In the genomic region with DNA sequence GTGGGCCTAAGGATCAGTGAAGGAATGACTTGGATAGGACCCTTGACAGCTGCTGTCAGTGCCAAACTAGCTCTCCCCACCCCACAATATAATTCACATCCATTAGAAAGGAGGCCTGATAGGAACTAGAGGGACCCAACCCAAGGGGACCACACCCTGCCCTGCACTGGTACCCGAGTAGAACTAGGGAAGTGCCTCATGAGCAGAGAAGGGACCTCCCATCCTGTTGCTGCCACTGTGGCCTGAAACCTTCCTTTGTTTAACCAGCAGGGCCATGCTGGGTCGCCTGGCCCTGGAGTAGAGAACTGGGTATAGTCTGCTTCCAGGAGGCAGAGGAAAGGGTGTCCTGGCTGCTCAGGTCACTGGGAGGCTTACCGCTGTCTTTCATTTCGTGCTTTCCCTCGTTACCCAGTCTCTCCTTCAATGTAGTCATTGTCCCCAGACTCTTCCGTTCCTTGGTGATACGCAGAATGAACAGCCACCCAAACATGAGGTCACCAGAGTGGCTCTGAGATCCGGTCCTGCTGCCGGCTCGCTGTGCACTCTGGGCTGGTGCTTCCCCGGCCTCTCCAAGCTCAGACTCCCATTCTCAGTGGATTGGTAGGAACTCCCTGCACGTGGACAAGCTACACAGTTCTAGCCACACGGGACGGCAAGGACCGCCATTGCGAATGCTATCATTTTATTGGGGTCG, we compare ENCODE assay signal across 13 mouse cellular contexts.
DNase-seq lines count a peak whose midpoint lies in the region; ATAC-seq and TF ChIP-seq lines count a peak whose summit lies in the region.
"Had no signal": no experiment of that assay in that cellular context is flagged by ENCODE, and none has a peak within 500 bp of the region (broad histone marks: within the 10 kb centered on the region; RNA-seq: fewer than 3 reads in every experiment).

No protein-coding gene starts in this region.

- no peak overlapping the region for H3K4me3 ChIP-seq in neural tube, embryonic 15.5 days (replicated peaks)
- no peak overlapping the region for H3K4me3 ChIP-seq in lung, adult 2 months (replicated peaks; ENCODE audit: extremely low read depth, low read depth, low read length)
- H3K4me3 ChIP-seq in hindbrain, embryonic 16.5 days (ENCODE audit: low read length) = no peak overlapping the region
- H3K4me3 ChIP-seq: liver, embryonic 15.5 days had no signal

- no peak for ATAC-seq in neural tube, embryonic 15.5 days (ENCODE audit: low FRiP score)
- ATAC-seq in erythroid progenitor cell, adult 5-6 weeks (replicated peaks; ENCODE audit: low FRiP score, poor library complexity, severe bottlenecking) = no peak
- no peak; the same call in 1 of the 2 replicates for ATAC-seq in megakaryocyte progenitor cell, adult 5-6 weeks (replicated peaks; ENCODE audit: poor library complexity)
- ATAC-seq in hindbrain, embryonic 16.5 days = no peak
- ATAC-seq: hindbrain, postnatal 0 days; midbrain, embryonic 16.5 days had no signal

- no peak for TF ChIP-seq CTCF in lung, adult 2 months (IDR thresholded peaks at IDR 0.05; ENCODE audit: insufficient read depth, low read length)

- 0 out of 2 replicates have a peak overlapping the region, but pooled peaks have one; percentile 13 for H3K27ac ChIP-seq in neural tube, embryonic 15.5 days (replicated peaks)
- H3K27ac ChIP-seq in hindbrain, embryonic 16.5 days (ENCODE audit: low read depth, low read length) = no peak overlapping the region
- H3K27ac ChIP-seq: hindbrain, postnatal 0 days; liver, embryonic 15.5 days had no signal

- no peak overlapping the region for H3K4me2 ChIP-seq in neural tube, embryonic 15.5 days
- H3K4me2 ChIP-seq in hindbrain, embryonic 16.5 days (ENCODE audit: low read length) = no peak overlapping the region
- H3K4me2 ChIP-seq: liver, embryonic 15.5 days had no signal

- H3K9me3 ChIP-seq in neural tube, embryonic 15.5 days (replicated peaks) = no peaks in the 10 kb centered on the region
- no peaks in the 10 kb centered on the region for H3K9me3 ChIP-seq in hindbrain, embryonic 16.5 days (ENCODE audit: control insufficient read depth, low read length)
- H3K9me3 ChIP-seq: liver, embryonic 15.5 days had no signal

- H3K27me3 ChIP-seq in neural tube, embryonic 15.5 days (replicated peaks) = no peaks in the 10 kb centered on the region
- H3K27me3 ChIP-seq in hindbrain, embryonic 16.5 days (replicated peaks; ENCODE audit: control insufficient read depth, insufficient read depth, low read length) = no peaks in the 10 kb centered on the region
- H3K27me3 ChIP-seq: liver, embryonic 15.5 days had no signal

- peaks cover 32% of the 10 kb centered on the region for H3K36me3 ChIP-seq in neural tube, embryonic 15.5 days
- peaks cover 8% of the 10 kb centered on the region; the same call in 1 of the 2 replicates for H3K36me3 ChIP-seq in hindbrain, embryonic 16.5 days (ENCODE audit: control insufficient read depth, insufficient read depth, low read length)

- DNase-seq in adrenal gland, adult 2 months = peak; percentile 30
- DNase-seq in adrenal gland, adult 18-20 months (ENCODE audit: low spot score in 2 of 2) = no peak
- DNase-seq in neural tube, embryonic 10.5 days (ENCODE audit: extremely low spot score, low spot score) = no peak
- peak; percentile 31 for DNase-seq in lung, adult 2 months
- DNase-seq: cerebellum, adult 18-20 months; right cerebral cortex, postnatal 4 days had no signal

- peaks cover 30% of the 10 kb centered on the region for H3K4me1 ChIP-seq in neural tube, embryonic 15.5 days
- 0 out of 2 replicates have a peak, but pooled peaks cover 4% of the 10 kb centered on the region for H3K4me1 ChIP-seq in lung, adult 2 months (ENCODE audit: control insufficient read depth, insufficient read depth, low read length)
- peaks cover 17% of the 10 kb centered on the region; the same call in 1 of the 2 replicates for H3K4me1 ChIP-seq in hindbrain, embryonic 16.5 days (ENCODE audit: control insufficient read depth, insufficient read depth, low read depth, low read length)

- H3K9ac ChIP-seq in neural tube, embryonic 15.5 days (replicated peaks) = no peak overlapping the region
- no peak overlapping the region for H3K9ac ChIP-seq in hindbrain, embryonic 16.5 days (ENCODE audit: low read depth, low read length)
- H3K9ac ChIP-seq: liver, embryonic 15.5 days had no signal

- WGBS in neural tube, embryonic 15.5 days = 86% methylated on average over 17 of the region's 17 CpGs
- WGBS in lung, adult 2 months = 63% methylated on average over 17 of the region's 17 CpGs
- WGBS in hindbrain, embryonic 16.5 days = 87% methylated on average over 17 of the region's 17 CpGs

- TF ChIP-seq POLR2A in lung, adult 2 months (IDR thresholded peaks at IDR 0.05; ENCODE audit: borderline replicate concordance, extremely low read depth, low read depth, low read length) = no peak

Comparison
In these comparisons a context has a peak if more than half of its experiments do, and no peak if none do; other contexts are left out.
1. DNase-seq: peak in adrenal gland, adult 2 months (single experiment) and lung, adult 2 months (single experiment); none in adrenal gland, adult 18-20 months (0 of 2) and neural tube, embryonic 10.5 days (single experiment).